Mouse (Mus musculus): ENCODE measurements around the gene Fam3a.
A peak's percentile ranks its signal among the peaks of the same experiment; 100 is the strongest.
"Not testable (repeated sequence)": the region's sequence is repeated elsewhere in the genome, so short reads cannot be mapped to it uniquely, and the experiment has no call there.

Fam3a gene

GRCm38 (mm10) chrX:74392535-74393443, at the start of gene Fam3a, which contains the start of gene Ikbkg:
Gene Fam3a, minus strand, starts transcription at chrX:74393272.
Gene Ikbkg, plus strand, starts transcription at chrX:74393290.
- DNase-seq (ENCODE audit: low read depth, low spot score), result peak; percentile 87

GRCm38 (mm10) chrX:74429290-74429821, 36.3 kb upstream of the Fam3a start:
- peak; percentile 77 for DNase-seq (ENCODE audit: low read depth, low spot score)

GRCm38 (mm10) chrX:74428826-74429276, 35.8 kb upstream of the Fam3a start, which contains the start of gene G6pdx:
Gene G6pdx, minus strand, starts transcription at chrX:74429194.
- DNase-seq (ENCODE audit: low read depth, low spot score), result peak; percentile 87

GRCm38 (mm10) chrX:74428146-74428825, 35.2 kb upstream of the Fam3a start:
- no peak for DNase-seq (ENCODE audit: low read depth, low spot score)

- no peak for DNase-seq (ENCODE audit: low read depth, low spot score)
Observed at GRCm38 (mm10) chrX:74427116-74427515, 34.0 kb upstream of the Fam3a start.

GRCm38 (mm10) chrX:74426256-74426655, 33.2 kb upstream of the Fam3a start:
- DNase-seq (ENCODE audit: low read depth, low spot score), result no peak

GRCm38 (mm10) chrX:74425195-74425594, 32.1 kb upstream of the Fam3a start:
- no peak for DNase-seq (ENCODE audit: low read depth, low spot score)

GRCm38 (mm10) chrX:74424443-74424842, 31.4 kb upstream of the Fam3a start:
- DNase-seq (ENCODE audit: low read depth, low spot score), result no peak

- DNase-seq (ENCODE audit: low read depth, low spot score), result peak; percentile 63
Observed at GRCm38 (mm10) chrX:74413377-74413776, 20.3 kb upstream of the Fam3a start.

GRCm38 (mm10) chrX:74408340-74408739, 15.3 kb upstream of the Fam3a start:
- no peak for DNase-seq (ENCODE audit: low read depth, low spot score)

- no peak for DNase-seq (ENCODE audit: low read depth, low spot score)
Observed at GRCm38 (mm10) chrX:74400136-74400535, 7.1 kb upstream of the Fam3a start.

GRCm38 (mm10) chrX:74388153-74388552, 4.9 kb downstream of the Fam3a start:
- DNase-seq (ENCODE audit: low read depth, low spot score), result no peak

GRCm38 (mm10) chrX:74384451-74384850, 8.6 kb downstream of the Fam3a start:
- DNase-seq (ENCODE audit: low read depth, low spot score), result no peak

- DNase-seq (ENCODE audit: low read depth, low spot score), result peak; percentile 91
Observed at GRCm38 (mm10) chrX:74372888-74373549, 20.1 kb downstream of the Fam3a start, which contains the start of the genes Ubl4a and Slc10a3. Gene Ubl4a, minus strand, starts transcription at chrX:74373218. Gene Slc10a3, minus strand, starts transcription at chrX:74373349.

- DNase-seq (ENCODE audit: low read depth, low spot score), result peak; percentile 40
Observed at GRCm38 (mm10) chrX:74368209-74368909, 24.7 kb downstream of the Fam3a start.

GRCm38 (mm10) chrX:74367512-74367911, 25.6 kb downstream of the Fam3a start:
- DNase-seq (ENCODE audit: low read depth, low spot score), result no peak

GRCm38 (mm10) chrX:74359171-74359570, 33.9 kb downstream of the Fam3a start:
- no peak for DNase-seq (ENCODE audit: low read depth, low spot score)

- not testable (repeated sequence) for DNase-seq (ENCODE audit: low read depth, low spot score)
Observed at GRCm38 (mm10) chrX:74357069-74357468, 36.0 kb downstream of the Fam3a start.

GRCm38 (mm10) chrX:74353467-74353770, 39.7 kb downstream of the Fam3a start, which contains the start of gene Lage3:
Gene Lage3, minus strand, starts transcription at chrX:74353618.
- DNase-seq (ENCODE audit: low read depth, low spot score), result peak; percentile 62

GRCm38 (mm10) chrX:74352645-74353466, 40.2 kb downstream of the Fam3a start:
- no peak for DNase-seq (ENCODE audit: low read depth, low spot score)

All from ES-CJ7 (cell line).